Mouse (Mus musculus) MEL (cell line): ENCODE data around the gene Anapc5. TPM values are rescaled to one million over a fixed set of nuclear protein-coding genes. Genes with fewer than 3 reads are reported as not detected.
A peak's percentile ranks its signal among the peaks of the same experiment; 100 is the strongest.

Experiments
- DNase-seq: peaks from one replicate; pipeline ENCODE4 v3.0.0; 2011; ENCODE audit warnings: low read depth, low spot score
- H3K27ac ChIP-seq: 2 replicates; pipeline ENCODE4 v1.5.1; 2012; ENCODE audit warnings: low read depth, mild to moderate bottlenecking, control low read depth, low read length, moderate library complexity; ENCODE audit not compliant: control insufficient read depth
- H3K27me3 ChIP-seq, 2 experiments: fragments of 150-350 bp in 1 of 2; sonication (generic) in 1 of 2; 2 replicates each; pipeline ENCODE4 v1.6.1; 2012; ENCODE audit warnings: low read length in 2 of 2, mild to moderate bottlenecking in 2 of 2, improper control_type of control experiment in 1 of 2, moderate library complexity in 1 of 2; ENCODE audit not compliant: insufficient read depth in 2 of 2, control insufficient read depth in 1 of 2
- H3K36me3 ChIP-seq, 2 experiments: 2 replicates each; pipeline ENCODE4 v1.6.1; 2012 to 2014; ENCODE audit warnings: low read length in 2 of 2, improper control_type of control experiment in 1 of 2, inconsistent platforms in 1 of 2, mild to moderate bottlenecking in 1 of 2; ENCODE audit not compliant: insufficient read depth in 2 of 2, control insufficient read depth in 1 of 2
- H3K4me1 ChIP-seq, 2 experiments: fragments of 150-350 bp in 1 of 2; sonication (generic) in 1 of 2; 2 replicates each; pipeline ENCODE4 v1.6.1; 2012; ENCODE audit warnings: low read length in 2 of 2, improper control_type of control experiment in 1 of 2, mild to moderate bottlenecking in 1 of 2; ENCODE audit not compliant: insufficient read depth in 2 of 2, control insufficient read depth in 1 of 2
- H3K4me3 ChIP-seq, 2 experiments: fragments of 150-350 bp in 1 of 2; sonication (generic) in 1 of 2; 2 replicates each; pipeline ENCODE4 v1.5.1; 2012; ENCODE audit warnings: low read depth in 2 of 2, low read length in 2 of 2, mild to moderate bottlenecking in 2 of 2, moderate library complexity in 2 of 2, control low read depth in 1 of 2, improper control_type of control experiment in 1 of 2; ENCODE audit not compliant: control insufficient read depth in 1 of 2, insufficient read depth in 1 of 2
- H3K79me2 ChIP-seq: 2 replicates; pipeline ENCODE4 v1.6.1; 2012; ENCODE audit warnings: mild to moderate bottlenecking, low read length, moderate library complexity; ENCODE audit not compliant: control insufficient read depth, poor library complexity, insufficient read depth
- H3K9ac ChIP-seq: 2 replicates; pipeline ENCODE4 v1.6.1; 2012; ENCODE audit warnings: low read depth, mild to moderate bottlenecking, control low read depth, low read length, moderate library complexity; ENCODE audit not compliant: control insufficient read depth, poor library complexity, severe bottlenecking
- H3K9me3 ChIP-seq: fragments of 150-350 bp; sonication (generic); replicated peaks from 2 replicates; pipeline ENCODE4 v1.6.1; 2012; ENCODE audit warnings: mild to moderate bottlenecking, low read length, improper control_type of control experiment, moderate library complexity; ENCODE audit not compliant: insufficient read depth
- BHLHE40 ChIP-seq: IDR thresholded peaks from 2 replicates; pipeline ENCODE4 v1.6.1; 2012; ENCODE audit warnings: low read depth, mild to moderate bottlenecking, inconsistent platforms, low read length, improper control_type of control experiment, borderline replicate concordance
- CTCF ChIP-seq, 3 experiments: IDR thresholded peaks in 2 of 3; conservative IDR thresholded peaks in 1 of 3; 2 replicates each; pipeline ENCODE4 v1.5.1; 2011 to 2012; ENCODE audit warnings: low read length in 3 of 3, low read depth in 2 of 3, mild to moderate bottlenecking in 2 of 3, improper control_type of control experiment in 1 of 3, inconsistent platforms in 1 of 3, mixed read lengths in 1 of 3, moderate library complexity in 1 of 3; ENCODE audit not compliant: control insufficient read depth in 1 of 3, insufficient read depth in 1 of 3, poor library complexity in 1 of 3, severe bottlenecking in 1 of 3
- ELF1 ChIP-seq: IDR thresholded peaks from 2 replicates; pipeline ENCODE4 v1.6.1; 2014; ENCODE audit warnings: low read depth, mild to moderate bottlenecking, inconsistent platforms, low read length, improper control_type of control experiment, moderate library complexity
- EP300 ChIP-seq, 2 experiments: IDR thresholded peaks; 2 replicates each; pipeline ENCODE4 v1.6.1; 2011; ENCODE audit warnings: improper control_type of control experiment in 2 of 2, low read length in 2 of 2, low read depth in 1 of 2, mild to moderate bottlenecking in 1 of 2
- HCFC1 ChIP-seq: IDR thresholded peaks from 2 replicates; pipeline ENCODE4 v1.6.1; 2012; ENCODE audit warnings: low read depth, mild to moderate bottlenecking, inconsistent platforms, low read length, improper control_type of control experiment, moderate library complexity
- JUND ChIP-seq: IDR thresholded peaks from 2 replicates; pipeline ENCODE4 v1.6.1; 2011; ENCODE audit warnings: low read depth, mild to moderate bottlenecking, improper control_type of control experiment, low read length
- KAT2A ChIP-seq: conservative IDR thresholded peaks from 2 replicates; pipeline ENCODE4 v1.6.1; 2012; ENCODE audit warnings: low read depth, low read length, improper control_type of control experiment, inconsistent platforms
- MEF2A ChIP-seq: IDR thresholded peaks from 2 replicates; pipeline ENCODE4 v1.6.1; 2014; ENCODE audit warnings: low read depth, mild to moderate bottlenecking, inconsistent platforms, low read length, improper control_type of control experiment; ENCODE audit not compliant: poor library complexity, insufficient replicate concordance, severe bottlenecking; ENCODE audit errors: extremely low read depth
- MXI1 ChIP-seq: IDR thresholded peaks from 2 replicates; pipeline ENCODE4 v1.6.1; 2011; ENCODE audit warnings: mild to moderate bottlenecking, low read depth, low read length, improper control_type of control experiment
- MYB ChIP-seq: IDR thresholded peaks from 2 replicates; pipeline ENCODE4 v1.6.1; 2011; ENCODE audit warnings: mild to moderate bottlenecking, low read depth, low read length, improper control_type of control experiment
- MYC ChIP-seq: IDR thresholded peaks from 2 replicates; pipeline ENCODE4 v1.6.1; 2011; ENCODE audit warnings: low read depth, mild to moderate bottlenecking, low read length, improper control_type of control experiment, moderate library complexity
- POLR2AphosphoS2 ChIP-seq: IDR thresholded peaks from 2 replicates; pipeline ENCODE4 v1.6.1; 2011; ENCODE audit warnings: low read length, improper control_type of control experiment
- POLR2AphosphoS5 ChIP-seq: IDR thresholded peaks from 2 replicates; pipeline ENCODE4 v1.6.1; 2012; ENCODE audit warnings: low read depth, borderline replicate concordance, mild to moderate bottlenecking, inconsistent platforms, low read length, moderate library complexity, mixed read lengths
- RAD21 ChIP-seq: IDR thresholded peaks from 2 replicates; pipeline ENCODE4 v1.6.1; 2011; ENCODE audit warnings: mild to moderate bottlenecking, low read depth, low read length, improper control_type of control experiment
- SMC3 ChIP-seq: IDR thresholded peaks from 2 replicates; pipeline ENCODE4 v1.6.1; 2011; ENCODE audit warnings: low read depth, low read length, improper control_type of control experiment
- TBP ChIP-seq: IDR thresholded peaks from 2 replicates; pipeline ENCODE4 v1.8.0; 2011; ENCODE audit warnings: low read depth, low read length, improper control_type of control experiment
- TCF12 ChIP-seq: IDR thresholded peaks from 2 replicates; pipeline ENCODE4 v1.6.1; 2014; ENCODE audit warnings: low read depth, mild to moderate bottlenecking, inconsistent platforms, low read length, improper control_type of control experiment, moderate library complexity
- UBTF ChIP-seq: IDR thresholded peaks from 2 replicates; pipeline ENCODE4 v1.6.1; 2012; ENCODE audit warnings: low read depth, mild to moderate bottlenecking, inconsistent platforms, low read length, improper control_type of control experiment, moderate library complexity, borderline replicate concordance; ENCODE audit not compliant: insufficient read depth
- ZNF384 ChIP-seq: IDR thresholded peaks from 2 replicates; pipeline ENCODE4 v1.6.1; 2012; ENCODE audit warnings: low read depth, mild to moderate bottlenecking, inconsistent platforms, low read length, improper control_type of control experiment
- polyA plus RNA-seq, 2 experiments: library from polyadenylated mRNA; stranded (reverse) in 1 of 2; unstranded in 1 of 2; fragments of >175 nt in 1 of 2; fragments of >200 nt in 1 of 2; gene quantifications; 2 replicates each; pipeline versions ENCODE4 v1.2.1 to v1.2.4; 2012; ENCODE audit warnings: low replicate concordance in 2 of 2, low read depth in 1 of 2; ENCODE audit not compliant: insufficient read length in 2 of 2, insufficient read depth in 1 of 2, missing spikeins in 1 of 2
- total RNA-seq: library from RNA; depleted of rRNA; stranded (reverse); fragments of 300-350 nt; gene quantifications from 2 replicates; pipeline ENCODE4 v1.2.3, GENCODE M21; 2012

The Anapc5 gene
- total and polyA plus RNA-seq, 3 experiments, result 244 to 390 TPM; not detected in 1

DNA sequence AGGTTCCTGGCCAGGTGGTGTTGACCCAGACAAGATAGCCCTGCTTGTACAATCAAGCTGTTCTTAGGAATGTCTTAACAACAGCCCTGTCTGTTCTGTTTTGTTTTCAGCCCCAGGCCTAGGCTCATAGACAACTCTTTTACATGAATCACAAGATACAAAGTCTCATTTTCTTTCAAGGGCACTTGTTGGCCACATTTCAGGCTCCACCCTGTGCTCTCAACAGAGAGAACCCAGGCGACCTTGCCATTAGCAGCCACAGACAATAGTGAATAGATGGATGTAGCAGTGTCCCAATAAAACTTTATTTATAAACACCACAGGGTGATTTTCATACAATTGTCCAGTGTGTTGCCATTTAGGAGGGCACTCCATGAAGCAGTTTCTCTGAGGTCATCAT, 39.1 kb downstream of the Anapc5 start:
- H3K4me1 ChIP-seq, result peaks cover 7 to 22% of the 10 kb centered on the region in 2 experiments
- TF ChIP-seq MEF2A (no peak), MYB (no peak), POLR2AphosphoS2 (no peak), HCFC1 (no peak), MXI1 (no peak), EP300 (IDR thresholded peaks at IDR 0.05; ENCODE audit: low read depth in 1 of 2, low read length in 2 of 2) (no peak), MYC (no peak), UBTF (no peak), ZNF384 (no peak), POLR2AphosphoS5 (no peak), KAT2A (no peak), BHLHE40 (no peak), JUND (no peak), TBP (no peak), ELF1 (no peak), TCF12 (no peak)
- no peaks in the 10 kb centered on the region for H3K9me3 ChIP-seq
- no peak for DNase-seq
- peaks cover 2 to 3% of the 10 kb centered on the region in 2 experiments; a peak in 2 of 4 replicates for H3K36me3 ChIP-seq
- H3K9ac ChIP-seq, result no peak overlapping the region
- H3K4me3 ChIP-seq, result no peak overlapping the region
- no peak overlapping the region for H3K27ac ChIP-seq
- no peaks in the 10 kb centered on the region for H3K27me3 ChIP-seq
- peaks cover 10% of the 10 kb centered on the region for H3K79me2 ChIP-seq

GRCm38 (mm10) chr5:122780791-122781432, 40.2 kb downstream of the Anapc5 start:
- Histone ChIP-seq H3K4me1 (peaks cover 4 to 22% of the 10 kb centered on the region in 2 experiments), H3K36me3 (peaks cover 0 to 3% of the 10 kb centered on the region in 2 experiments; a peak in 1 of 4 replicates), H3K79me2 (peaks cover 12% of the 10 kb centered on the region), H3K27me3 (no peaks in the 10 kb centered on the region), H3K4me3 (no peak overlapping the region), H3K9me3 (no peaks in the 10 kb centered on the region), H3K27ac (no peak overlapping the region), H3K9ac (no peak overlapping the region)
- no peak for DNase-seq
- TF ChIP-seq SMC3 (peak; percentile 33), CTCF (IDR thresholded peaks at IDR 0.05 in 2 of 3, conservative IDR thresholded peaks at IDR 0.05 in 1 of 3; ENCODE audit: control insufficient read depth in 1 of 3, insufficient read depth in 1 of 3, low read depth in 2 of 3, low read length in 3 of 3, poor library complexity in 1 of 3, severe bottlenecking in 1 of 3) (peak; percentile 38 to 51 (median 44); a peak in 5 of 6 replicates), TCF12 (no peak), RAD21 (peak; percentile 13; the same call in 1 of the 2 replicates)
